Mouse (Mus musculus) cerebellum, adult 11-12 months (tissue): ENCODE data around the gene Arfgap3.
"Not testable (repeated sequence)": the region's sequence is repeated elsewhere in the genome, so short reads cannot be mapped to it uniquely, and the experiment has no call there.

Experiments used
- DNase-seq: peaks from one replicate; pipeline ENCODE4 v3.0.0; 2022

The Arfgap3 gene

DNA sequence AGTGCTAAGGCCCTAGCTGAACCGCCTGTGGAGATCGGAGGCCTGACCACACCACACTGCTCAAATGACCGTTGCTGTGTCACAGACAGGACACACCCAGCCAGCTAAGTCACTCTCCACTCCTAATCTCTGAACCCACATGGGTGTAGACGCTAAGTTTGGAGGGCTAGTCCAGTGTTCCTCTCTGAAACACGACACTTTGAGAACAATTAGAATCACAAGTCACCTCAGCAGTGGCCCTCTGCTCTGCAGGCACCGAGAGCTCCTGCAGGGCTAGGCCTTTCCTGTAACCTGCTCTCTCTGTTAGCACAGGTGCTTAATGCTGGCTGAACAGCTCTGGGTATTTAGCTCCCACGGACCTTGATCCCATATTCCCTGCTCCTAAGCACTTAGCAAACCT is 5.9 kb downstream of the Arfgap3 start:
- no peak for DNase-seq

DNA sequence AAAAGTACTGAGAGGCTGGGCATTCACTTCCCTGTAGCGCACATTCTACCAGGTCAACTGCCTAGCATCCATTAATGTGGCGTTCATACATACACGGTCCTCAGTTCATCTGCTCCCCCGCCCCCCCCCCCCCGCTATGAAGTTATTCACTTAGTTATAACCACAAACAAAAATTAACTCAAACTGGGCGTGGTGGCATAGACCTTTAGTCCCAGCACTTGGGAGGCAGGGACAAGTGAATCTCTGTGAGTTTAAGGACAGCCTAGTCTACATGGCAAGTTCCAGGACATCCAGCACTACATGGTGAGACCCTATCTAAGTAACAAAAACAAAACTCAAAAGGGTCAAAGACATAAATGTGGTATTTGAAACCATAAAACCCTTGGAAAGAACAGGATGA is 11.1 kb downstream of the Arfgap3 start:
- no peak for DNase-seq

DNA sequence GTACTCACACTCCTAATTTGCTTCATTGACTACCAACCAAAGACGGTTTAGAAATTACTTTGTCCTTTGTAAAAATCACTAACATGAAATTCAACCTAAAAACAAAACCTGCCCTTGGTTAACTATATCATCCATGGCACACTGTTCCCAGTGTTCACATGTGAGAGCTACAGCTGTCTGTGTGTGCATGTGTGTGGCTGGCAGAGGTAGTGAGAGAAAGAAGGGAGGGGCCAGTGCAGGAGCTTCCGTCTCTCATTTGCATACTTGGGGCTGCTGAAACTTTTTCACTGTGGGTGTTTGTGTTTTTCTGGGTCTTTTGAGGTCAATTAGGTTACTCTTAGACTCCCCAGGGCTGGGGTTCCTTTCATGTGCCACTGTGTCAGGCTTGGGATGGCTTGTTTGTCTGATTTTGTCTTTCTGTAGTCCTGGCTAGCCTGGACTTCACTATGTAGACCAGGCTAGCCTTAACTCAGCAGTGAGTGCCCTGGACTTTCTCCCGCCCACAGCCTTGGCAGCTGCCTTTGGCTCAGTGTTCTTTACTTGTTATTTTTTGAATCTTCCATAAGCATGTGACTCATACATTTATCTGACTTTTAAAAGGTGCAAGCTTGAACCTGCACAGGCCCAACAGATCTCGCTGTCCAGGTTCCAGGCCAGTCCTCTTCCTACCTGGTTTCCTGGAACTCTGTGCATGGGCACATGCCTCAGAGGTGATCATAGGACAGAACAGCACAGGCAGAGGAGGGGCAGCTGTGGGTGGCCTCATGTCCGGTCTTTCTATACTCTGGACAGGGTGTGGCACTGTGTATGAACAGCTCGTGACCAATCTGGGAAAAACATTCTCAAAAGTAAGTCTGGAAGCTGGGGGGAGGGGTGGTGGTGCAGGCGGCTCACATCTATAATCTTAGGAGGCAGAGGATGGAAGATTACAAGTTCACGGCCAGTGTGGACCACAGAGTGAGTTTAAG is 11.9 kb downstream of the Arfgap3 start:
- no peak for DNase-seq

DNA sequence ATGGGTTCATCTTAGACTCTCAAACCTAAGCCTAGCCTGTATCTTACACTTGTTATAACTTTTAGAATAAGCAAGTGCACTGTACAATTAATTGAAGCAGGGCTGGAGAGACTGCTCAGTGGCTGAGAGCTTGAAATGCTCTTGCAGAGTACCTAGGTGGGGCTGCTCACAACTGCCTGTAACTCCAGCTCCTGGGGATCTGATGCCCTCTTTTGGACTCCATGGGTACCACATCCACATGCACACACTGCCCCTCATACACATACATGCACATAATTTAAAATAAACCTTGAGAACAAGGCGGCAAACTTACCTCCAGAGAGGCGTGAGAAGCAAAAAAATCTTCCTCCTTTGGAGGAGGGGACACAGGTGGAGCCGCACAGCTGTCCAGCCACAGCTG is 17.7 kb downstream of the Arfgap3 start:
- DNase-seq, result no peak

DNA sequence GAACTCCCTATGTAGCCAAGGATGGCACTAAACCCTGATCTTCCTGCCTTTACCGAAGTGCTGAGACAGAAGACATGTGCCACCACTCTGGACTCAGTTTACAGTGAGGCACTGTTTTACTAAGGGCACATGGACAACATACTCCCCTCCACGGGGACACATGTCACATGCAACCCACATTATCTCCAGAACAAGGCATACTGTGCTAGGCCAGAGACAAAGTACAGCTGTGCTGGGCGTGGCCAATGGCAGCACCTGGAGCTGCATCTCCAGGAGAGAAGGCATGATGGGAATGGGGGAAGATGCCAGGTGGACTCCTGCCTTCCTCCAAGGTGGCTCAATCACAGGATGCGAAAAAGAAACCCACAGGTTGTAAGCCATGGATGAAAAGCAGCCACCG is 21.1 kb downstream of the Arfgap3 start:
- no peak for DNase-seq

DNA sequence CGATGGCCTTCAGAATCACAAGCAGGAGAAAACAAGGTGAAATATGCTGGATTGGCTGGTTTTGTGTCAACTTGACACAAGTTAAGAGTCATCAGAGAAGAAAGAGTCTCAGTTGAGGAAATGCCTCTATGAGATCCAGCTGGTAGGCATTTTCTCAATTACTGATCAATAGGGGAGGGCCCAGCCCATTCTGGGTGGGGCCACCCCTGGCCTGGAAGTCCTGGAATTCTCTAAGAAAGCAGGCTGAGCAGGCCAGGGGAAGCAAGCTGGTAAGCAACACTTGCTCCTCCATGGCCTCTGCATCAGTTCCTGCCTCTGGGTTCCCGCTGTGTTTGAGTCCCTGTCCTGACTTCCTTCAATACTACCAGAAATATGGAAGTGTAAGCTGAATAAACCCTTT is 27.0 kb downstream of the Arfgap3 start:
- DNase-seq, result no peak

DNA sequence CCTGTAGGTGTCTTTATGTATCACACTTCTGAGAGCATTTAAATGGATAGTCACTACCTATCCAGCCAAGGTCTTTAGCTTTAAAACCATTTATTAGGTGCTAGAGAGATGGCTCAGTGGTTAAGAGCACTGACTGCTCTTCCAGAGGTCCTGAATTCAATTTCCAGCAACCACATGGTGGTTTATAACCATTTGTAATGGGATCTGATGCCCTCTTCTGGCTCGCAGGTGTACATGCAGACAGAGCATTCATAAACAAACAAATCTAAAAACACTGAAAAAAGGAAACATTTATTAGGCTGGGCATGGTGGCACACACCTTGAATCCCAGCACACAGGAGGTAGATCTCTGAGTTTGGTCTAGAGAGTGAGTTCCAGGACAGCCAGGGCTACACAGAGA is 35.1 kb downstream of the Arfgap3 start:
- DNase-seq, result no peak

DNA sequence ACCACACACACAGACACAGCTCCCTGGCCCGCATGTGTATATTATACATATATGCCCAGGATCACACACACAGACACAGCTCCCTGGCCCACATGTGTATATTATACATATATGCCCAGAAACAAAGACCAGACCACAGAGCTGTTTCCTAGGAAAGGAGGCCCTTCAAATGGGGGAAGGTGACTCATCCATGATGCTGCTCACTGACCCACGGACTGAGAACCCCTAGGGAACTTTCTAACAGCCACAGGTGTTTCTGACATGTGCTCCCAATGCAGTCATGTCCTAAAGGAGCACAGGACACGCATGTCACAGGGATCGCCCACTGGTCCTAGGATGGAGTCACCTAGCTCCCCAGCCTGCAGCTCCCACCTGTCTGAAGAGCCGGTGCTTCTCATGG is 40.2 kb downstream of the Arfgap3 start:
- DNase-seq, result no peak

DNA sequence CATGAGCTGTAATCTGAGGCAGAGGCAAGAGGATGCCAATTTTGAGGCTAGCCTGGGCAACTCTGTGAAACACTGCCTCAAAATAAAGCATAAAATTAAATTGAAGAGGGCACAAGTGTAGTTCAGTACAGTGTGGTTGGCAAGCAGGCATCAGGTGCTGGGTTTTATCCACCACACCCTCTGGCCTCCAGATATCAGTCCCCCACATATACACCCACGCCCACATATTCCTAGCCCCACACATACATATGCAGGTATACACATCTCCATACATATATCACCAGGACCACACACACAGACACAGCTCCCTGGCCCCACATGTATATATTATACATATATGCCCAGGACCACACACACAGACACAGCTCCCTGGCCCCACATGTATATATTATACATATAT is 41.3 kb downstream of the Arfgap3 start:
- not testable (repeated sequence) for DNase-seq

DNA sequence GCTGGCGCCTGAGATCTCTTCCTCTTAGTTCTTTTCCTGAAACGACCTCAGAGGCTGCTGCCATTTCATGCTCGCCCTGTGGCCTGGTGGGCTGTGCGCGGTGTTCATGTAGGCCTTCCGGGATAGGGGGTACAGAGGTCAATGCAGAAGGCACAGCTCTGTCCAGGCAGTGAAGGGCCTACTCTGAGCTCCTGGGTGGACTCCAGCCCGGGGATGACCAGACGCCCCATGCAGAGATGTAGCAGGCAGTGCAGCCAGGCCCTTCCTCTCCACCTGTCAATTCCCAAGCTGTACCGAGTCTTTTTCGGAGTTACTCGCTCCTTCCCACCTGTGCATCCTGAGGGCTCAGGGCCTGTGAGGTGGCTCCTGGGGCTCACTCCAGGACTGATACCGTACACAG is 43.9 kb downstream of the Arfgap3 start:
- peak; percentile 49 for DNase-seq

DNA sequence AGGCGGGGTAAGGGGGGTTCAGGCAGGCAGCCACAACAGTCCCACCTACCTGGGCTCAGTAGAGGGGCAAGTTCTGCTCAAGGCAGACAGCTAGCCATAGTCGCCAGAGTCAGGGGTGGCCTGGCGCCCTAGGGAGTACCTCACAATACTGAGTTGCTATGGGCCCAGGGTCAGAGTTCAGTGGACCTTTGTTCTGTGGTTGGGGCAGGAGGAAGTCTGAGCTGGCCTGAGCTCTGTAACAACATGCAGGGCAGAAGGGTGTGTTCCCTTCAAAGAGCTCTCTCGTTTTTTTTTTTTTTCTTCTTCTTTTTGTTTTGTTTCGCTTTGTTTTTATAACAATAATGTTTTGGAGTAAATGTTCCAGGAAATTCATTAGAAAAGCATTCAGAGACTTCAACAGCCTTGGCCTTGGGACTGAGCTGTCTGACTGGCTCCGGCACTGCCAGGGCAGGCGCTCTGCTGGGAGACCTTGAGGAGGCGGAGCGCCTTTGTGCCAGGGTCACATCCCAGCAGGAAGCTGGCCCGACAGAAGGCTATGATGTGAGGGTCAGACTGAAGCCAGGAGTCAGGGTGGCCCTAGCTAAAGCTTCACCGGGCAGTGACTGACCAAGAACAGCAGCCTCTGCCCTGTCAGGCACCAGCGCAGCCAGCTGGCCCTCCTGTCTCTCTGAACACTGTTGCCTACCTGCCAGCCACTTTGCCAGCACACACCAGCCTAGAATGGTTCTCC is 44.7 kb downstream of the Arfgap3 start:
- peak; percentile 61 for DNase-seq

DNA sequence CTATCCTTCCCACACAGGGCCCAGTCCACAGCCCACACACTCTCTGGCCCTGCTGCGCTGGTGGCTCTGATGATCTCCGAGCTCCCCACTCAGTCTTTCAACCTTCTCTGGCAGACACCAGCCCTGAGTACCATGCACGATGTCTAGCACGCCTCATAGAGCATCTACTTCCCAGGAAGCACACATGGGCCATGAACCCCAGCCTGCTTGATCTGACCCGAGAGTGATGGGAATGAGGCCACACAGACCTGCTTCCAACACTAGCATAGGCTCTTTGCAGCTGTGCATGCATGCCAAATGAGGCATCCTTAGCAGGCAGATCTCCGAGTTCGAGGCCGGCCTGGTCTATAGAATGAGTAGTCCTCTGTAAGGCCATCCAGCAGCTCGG is 45.2 kb downstream of the Arfgap3 start:
- DNase-seq, result no peak

DNA sequence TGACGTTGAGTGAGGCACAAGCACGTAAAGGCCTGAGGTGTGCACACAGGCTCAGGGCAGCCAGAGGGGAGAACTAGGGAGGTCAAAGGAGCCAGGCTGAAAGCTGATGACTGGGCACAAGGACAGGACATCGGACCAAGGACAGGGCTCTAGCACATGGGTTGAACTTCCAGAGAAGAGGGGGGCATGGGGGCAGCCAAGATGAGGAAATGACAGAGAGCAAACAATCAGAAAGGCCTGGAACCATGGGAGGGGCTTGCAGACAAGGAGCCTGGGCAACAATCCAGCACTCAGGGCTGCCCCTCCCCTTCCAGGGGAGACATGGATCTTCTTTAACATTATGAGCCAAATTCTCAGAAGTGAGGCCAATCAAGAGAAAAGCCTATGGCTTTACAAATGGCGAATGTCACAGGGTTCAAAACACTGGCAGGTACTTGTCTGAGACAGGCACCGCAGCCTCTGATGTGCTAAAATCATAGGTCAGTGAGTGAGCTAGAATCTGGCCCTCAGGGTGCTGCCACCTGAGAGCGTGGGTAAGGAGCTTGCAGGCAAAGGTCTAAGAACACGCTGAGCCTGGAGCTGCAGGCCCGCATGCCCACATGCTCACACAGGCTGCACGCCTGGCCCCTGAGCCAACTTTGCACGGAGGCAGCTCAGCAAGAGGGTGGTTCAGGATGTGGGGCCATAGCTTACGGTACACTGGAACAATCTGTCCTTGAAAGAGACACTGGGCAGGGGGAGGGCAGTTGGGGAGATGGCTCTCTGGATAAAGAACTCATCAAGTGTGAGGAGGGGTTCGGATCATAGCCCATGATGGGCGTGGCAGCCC is 46.2 kb downstream of the Arfgap3 start:
- DNase-seq, result no peak

DNA sequence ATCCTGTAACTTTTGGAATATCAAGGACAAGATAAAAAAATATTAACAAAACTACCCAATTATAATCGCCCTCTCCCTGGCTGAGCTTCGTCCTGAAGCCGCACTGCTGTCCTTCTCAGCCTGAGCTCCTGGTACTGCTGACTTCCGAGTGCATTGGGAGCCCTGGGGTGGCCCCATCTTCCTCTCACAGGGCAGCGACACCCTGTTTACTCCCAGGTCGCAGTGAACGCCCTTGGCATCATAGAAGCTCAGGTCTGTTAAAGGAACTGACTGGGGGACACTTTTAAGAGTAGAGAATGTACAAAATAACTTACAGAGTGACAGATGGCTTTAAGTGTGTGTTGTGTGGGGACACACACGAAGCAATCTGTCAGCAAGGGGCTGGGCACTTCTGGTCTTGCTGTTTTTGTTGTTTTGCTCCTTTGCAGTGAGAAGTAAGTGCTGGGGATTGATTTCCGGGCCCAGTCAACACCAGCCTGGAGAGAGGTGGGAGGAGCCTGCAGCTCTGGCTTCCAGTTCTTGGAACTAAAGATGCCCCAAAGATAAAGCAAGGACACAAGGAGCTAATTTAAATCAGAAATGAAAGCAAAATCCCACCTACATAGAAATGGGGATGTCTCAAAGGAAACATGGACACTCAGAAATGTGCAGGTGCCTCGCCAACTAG is 50.0 kb downstream of the Arfgap3 start:
- DNase-seq, result no peak

DNA sequence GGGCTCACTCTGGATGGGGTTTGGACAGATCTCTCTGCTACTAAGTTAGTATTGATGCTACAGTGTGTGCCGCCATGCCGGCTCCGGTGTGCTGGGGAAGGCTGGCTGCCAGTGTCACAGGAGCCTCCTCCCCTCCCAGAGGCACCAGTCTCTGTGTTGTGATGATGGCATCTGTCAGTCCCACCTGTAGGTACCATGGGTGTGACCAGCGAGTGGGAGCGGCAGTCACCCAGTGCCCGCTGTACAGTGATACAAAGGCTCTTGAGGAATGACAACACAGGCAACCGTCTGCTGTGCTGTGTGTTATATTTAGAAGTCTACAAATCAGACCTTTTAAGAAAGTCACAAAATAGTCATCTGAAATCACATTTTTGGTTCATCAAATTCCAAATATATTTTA is 50.6 kb downstream of the Arfgap3 start:
- no peak for DNase-seq

DNA sequence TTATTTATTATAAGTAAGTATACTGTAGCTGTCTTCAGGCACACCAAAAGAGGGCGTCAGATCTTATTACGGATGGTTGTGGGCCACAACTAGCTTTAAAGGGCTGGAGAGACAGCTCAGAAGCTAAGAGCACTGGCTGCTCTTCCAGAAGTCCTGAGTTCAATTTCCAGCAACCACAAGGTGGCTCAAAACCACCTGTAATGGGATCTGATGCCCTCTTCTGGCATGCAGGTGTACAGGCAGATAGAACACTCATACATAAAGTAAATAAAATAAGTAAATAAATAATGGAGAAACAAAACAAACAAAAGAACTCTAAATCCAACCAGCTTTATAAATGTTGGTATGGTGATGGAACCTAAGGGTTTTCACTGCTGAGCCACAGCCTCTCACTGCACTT is 51.2 kb downstream of the Arfgap3 start:
- DNase-seq, result no peak

DNA sequence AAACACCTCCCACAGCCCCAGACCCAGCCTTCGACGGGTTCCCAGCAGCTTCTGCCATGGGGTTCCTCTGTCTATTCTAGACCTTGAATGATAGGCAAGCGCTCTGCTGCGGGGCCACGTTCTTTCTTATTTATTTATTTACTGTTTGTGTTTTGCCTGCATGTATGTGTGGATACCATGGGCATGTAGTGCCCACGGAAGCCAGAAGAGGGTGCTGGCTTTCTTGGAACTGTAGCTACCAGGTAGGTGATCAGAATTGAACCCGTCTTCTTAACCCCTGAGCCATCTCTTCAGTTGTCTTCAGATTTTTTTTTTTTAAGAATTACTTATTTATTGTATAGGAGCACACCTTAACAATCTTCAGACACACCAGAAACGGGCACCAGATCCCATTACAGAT is 51.7 kb downstream of the Arfgap3 start:
- no peak for DNase-seq

DNA sequence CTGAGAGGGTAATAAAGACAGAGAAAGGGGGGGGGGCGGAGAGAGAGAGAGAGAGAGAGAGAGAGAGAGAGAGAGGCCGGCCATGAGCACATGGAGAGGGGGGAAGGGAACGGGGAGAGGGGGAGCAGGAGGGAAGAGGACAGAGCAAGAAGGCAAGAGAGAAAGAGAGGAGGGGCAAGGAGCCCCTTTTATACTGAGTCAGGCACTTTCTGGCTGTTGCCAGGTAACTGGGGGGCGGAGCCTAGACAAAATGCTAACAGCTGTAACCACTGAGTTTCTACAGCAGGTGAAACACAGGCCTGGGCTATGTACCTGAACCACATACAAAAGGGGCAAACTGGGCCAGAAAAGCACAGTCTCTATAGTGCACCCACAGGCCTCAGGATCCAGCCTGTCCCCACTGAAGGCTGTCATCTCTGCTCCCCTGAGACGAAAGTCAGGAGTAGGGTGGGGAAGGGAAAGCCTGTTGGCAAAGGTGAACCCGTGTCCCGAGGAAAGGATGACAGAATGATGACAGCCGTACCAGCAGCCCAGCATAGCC is 53.2 kb downstream of the Arfgap3 start:
- DNase-seq, result no peak

DNA sequence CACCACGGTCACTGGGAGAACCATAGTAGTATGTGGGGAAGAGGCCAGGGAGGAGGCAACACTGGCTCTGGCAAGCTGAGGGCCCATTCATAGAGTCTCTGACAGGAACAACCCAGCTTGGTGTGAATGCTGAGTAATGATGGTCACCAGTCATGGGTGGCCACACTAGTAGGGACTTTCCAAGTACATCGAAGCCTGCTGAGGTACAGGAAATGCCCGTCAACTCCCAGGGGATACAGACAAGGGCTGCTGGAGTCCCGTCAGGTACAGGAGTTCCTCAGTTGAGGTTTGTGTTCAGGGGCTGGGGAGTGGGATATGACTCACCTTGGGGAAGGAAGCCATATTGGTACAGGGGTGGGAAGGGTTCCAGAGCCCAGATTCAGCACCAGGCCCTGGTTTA is 54.0 kb downstream of the Arfgap3 start:
- no peak for DNase-seq

DNA sequence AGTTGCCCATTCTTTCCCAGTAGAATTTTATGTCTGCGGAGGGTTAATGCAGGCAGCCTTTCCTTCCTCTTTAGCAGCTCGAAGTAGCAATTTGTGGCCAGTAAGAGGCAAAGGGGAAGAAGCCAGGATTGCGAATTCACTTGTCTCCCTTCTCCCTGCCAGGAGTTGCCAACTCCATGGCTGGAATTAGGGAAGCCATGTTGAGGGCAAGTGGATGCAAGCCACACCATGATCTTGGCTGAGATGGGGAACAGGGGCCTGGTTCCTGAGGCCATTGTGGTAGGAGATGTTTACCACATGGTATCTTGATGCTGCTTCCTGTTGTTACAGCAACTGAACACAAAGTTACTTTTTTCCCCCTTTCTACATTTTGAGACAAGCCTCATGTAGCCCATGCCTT is 55.1 kb downstream of the Arfgap3 start:
- DNase-seq, result no peak

DNA sequence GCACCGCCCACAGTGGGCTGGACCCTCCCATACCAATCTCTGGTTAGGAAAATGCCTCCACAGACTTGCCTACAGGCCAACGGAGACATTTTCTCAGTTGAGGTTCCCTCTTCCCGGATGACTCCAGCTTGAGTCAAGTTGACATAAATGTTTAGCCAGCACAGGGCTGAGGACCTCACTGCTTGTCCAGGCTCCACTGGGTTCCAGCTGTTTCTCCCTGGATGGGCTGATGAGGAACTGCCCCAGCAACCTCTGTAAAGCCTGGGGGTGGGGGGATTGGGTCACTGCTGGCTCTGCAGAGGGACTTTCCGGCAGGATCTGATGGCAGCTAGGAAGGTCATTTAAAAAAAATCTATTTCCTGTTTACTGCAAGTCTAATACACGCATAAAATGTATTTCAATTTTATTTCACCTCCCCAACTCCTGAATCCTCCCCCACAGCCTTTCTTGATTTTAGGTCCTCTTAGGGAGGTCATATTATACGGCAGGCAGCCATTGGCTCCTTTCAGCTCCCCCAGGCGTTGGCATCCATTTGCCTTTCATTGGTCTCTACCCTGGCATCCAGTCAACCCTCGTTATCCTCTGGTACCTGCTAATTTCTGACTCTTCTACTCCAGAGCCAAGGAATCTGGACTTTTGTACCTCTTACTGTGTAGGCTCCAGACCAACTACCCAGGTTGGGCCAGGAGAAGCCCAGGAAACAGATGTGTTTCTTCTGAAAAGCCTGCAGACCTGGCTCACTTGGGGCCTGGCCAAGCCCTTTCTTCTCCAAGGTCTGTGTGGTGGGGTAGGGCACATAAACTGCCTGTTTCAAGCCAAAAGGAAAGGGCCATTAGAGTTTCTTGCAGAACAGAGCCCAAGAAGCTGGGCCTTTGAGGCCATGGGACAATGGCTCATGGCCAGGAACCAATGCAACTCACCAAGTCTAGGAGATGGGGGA is 56.1 kb downstream of the Arfgap3 start:
- no peak for DNase-seq
